Mouse (Mus musculus): ENCODE results near the gene Man2b2.
A peak's percentile ranks its signal among the peaks of the same experiment; 100 is the strongest.

The Man2b2 gene

DNA sequence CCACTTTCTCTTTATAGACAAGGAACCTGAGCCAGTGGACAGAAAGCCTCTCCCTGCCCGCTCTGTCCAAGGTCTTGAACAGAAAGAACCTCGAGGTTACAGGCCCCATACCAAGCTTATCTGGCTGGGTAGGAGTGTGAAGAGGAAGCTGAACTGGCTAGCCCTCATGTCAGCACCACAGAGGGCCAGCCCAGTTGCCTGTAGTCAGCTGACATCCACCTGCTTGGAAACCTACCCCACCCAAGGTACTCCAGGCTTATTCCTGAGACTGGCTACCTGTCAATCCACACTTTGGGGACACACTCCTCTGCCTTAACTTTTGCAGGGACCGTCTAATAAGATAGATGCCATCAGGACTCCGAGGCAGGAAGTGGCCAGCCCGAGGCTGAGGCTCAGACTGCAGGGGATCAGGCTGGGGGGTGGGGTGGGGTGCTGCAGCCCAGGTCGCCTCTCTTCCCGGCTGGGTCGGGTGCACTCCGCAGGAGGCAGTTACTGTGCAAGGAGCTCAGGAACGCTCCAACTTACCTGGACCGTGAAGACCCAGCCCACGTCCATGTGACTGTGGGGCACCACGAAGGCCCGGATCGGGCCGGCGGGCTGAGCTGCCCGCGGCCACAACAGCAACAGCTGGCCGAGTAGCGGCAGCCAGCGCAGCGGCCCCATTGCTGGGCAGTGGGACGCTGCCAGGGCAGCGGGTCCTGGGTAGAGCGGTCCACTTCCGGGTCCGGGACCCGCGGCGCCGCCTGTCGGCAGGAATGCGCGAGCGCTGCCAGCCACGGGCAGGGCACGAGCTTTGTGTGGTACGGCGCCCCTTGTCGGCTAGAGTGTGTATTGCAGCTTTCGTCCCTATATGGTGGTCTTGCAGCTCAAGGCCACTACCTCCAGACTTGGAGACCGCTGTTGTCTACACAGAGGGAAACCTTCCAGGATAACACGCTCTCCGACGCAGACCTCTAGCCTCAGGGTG is at the start of gene Man2b2:
Gene Man2b2, minus strand, starts transcription at position 741 of the 967 bp plus-strand sequence.
- DNase-seq, result peak; percentile 87 to 90

DNA sequence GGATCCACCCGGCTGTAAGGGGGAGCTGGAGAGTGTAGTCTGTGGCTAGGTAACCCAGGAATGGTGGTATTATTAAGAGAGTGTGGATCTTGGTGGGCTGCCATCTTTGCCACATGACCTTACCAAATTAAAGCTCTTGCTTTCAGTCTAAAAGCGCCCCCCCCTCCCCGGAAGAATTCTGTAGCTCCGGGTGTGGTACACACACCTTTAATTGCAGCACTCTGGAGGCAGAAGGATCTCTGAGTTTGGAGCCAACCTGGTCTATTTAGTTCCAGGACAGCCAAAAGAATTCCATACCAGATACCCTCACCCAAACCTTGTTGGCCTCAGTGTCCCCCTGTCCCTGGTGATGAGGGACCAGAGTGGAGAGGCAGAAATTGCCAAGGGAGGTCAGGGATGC is 48.3 kb upstream of the Man2b2 start:
- no peak for DNase-seq

DNA sequence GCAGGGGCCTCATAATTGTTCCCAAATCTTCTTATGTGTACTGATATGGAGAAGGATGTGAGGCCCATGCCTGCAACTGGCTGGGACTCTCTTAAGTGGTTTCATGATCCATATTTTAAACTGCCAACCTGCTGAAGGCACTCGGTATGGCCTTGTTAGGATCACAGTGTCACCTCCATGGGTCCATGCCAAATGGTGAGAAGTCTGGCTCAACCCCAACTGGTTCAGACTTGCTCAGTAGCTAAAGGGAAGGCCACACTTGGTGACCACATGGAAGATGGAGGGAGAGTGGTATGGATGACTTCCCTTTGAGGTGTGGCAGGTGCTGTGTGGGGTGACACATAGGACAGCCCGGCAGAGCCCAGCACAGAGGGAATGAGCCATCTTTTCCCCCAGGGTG is 47.2 kb upstream of the Man2b2 start:
- DNase-seq, result no peak

DNA sequence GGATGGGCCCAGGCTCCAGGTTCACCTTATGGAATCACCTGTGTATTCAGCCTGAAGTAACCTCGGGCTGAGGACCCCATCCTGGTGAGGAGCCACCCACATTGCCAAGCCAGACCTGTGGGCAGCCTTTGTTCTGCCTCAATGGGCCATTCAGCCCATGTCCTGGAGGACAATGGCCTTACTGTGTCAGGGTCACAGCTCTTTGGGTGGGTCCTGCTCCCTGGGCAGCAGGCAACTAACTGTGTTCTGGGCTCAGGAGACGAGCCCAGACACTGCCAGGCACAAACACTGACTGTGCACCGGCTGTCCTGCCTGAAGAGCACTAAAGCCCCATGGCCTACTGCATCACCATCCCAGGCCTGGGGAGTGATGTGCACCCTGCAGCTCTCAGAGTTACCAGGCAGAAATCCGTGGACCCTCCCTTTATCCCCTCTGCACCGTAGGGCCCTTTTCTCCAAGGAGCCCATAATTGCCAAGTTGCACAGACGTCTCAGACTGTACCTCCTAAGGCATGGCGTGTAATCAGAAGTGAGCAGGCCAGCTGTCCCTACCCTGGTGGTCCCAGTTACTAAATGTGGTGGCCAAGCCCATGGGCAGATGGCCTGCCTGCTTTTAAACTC is 46.4 kb upstream of the Man2b2 start:
- DNase-seq, result no peak

DNA sequence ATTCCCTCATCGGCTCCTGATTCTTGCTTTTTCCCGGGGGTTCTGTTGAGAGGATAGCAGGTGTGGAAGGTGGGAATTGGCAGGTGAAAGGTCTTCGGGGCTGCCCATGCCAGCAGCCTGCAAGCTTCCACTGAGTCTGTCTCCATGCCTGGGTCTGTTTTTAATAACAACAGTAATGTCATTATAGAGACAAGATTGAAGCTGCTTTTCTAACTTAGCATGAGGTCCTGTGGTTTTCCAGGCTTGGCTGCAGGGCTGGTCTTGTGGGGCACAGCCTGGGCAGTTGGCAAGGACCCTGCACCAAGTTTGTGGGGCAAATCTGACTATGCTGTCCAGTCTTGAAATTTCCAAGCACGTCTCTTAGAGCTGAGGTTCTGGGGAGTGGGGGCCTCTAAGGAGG is 45.5 kb upstream of the Man2b2 start:
- DNase-seq, result no peak

DNA sequence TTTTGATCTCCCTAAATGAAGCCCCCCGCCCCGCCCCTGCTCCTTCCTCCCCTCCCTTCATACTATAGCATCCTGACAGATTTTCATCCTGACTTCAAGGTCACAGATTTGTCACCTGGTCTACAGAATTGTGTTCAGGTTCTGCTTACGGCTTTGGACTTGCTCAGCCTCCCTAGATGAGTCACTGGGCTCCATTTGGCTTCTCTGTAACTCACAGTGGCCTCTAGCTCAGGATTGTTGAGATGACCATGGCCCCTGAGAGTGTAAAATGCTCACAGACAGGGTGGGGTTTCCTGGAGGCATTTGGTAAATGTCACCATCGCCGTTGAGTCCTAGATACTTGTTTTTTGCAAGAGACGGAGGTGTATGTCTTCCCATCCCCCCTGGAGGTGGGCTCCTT is 40.5 kb upstream of the Man2b2 start:
- no peak for DNase-seq

DNA sequence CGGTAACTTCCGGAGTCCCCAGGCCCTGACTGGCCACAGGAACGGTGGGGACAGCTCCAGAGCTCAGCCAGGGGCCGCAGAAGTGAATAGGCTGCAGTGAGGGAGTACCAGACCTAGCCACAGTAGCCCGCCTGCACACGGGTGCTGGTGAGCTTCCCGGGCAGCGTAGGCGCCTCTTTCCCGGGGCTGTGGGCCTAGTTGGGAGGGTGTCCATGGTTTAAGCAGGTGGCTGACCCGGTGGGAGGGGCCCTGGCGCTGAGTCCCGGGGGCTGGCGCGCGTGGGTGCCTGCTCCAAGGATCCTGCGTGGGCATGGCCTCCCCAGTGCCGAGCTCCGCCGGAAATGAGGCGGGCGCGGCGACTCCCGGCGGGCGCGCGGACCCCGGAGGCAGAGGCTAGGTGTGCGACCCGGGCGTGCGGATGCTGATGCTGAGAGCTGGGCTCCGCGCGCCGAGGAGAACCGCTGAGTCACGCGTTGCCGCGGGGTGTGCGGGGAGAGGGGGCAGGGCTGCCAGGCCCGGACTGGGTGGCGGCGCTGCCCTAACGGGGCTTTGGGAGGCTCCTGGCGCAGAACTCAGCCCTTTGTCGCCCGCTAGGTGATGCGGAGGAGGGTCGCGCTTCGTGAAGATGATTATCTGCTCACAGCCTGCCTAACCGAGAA is 39.3 kb upstream of the Man2b2 start:
- no peak for DNase-seq

DNA sequence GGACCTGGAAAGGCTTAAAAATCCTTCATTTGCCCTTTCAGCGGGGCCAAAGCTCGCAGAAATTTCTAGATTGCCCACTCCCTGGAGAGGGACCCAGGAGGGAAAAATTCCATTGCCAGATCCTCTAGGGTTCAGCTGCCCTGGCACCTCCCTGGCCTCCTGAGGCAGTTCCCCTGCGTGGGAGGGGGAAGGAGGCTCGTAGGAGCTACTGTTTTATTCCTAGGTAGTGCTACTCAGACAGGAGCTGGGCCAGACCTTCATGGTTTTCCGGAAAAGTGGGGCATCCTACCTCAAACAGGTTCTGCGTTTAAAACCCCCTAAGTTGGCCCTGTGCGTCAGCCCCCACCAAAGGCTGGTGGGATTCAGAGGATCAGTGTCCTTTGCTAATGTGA is 38.7 kb upstream of the Man2b2 start:
- no peak for DNase-seq

DNA sequence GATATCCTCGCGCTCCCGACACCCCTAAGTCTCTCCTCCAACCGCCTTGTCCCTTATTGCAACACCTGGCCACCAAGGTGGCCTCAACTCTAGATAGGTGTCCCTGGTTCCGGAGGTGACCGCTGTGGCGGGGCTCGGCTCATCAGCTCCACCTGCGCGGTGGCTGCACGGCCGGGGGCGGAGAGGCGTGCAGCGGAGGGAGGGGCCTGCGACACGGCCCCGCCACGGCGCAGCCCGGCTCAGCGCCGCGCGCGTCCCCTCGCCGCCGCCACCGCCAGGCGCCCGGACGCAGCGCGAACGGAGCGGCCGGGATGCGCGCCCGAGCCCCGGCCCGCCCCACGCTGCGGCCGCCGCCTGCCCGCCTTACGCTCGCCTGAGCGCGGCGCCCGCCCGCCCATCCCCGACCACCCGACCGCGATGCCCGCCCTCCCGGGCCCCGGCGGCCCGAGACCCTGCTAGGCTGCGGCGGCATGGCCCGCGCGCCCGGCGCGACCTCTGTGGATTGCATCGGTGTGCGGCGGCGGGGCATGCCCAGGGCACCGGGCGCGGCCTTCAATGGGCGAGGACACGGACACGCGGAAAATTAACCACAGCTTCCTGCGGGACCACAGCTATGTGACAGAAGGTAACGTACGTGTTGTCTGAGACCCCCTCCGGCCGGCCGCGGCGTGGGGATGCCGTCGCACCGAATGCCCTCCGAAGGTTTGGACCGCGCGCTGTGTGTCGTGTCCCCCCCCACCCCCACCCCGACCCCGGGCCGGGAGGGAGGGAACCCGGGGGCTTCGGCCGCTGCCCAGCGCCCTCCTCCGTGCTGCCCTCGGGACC is 38.0 kb upstream of the Man2b2 start, which contains the start of gene Ppp2r2c:
Gene Ppp2r2c, plus strand, starts transcription at position 248 of the 825 bp plus-strand sequence.
- no peak for DNase-seq

DNA sequence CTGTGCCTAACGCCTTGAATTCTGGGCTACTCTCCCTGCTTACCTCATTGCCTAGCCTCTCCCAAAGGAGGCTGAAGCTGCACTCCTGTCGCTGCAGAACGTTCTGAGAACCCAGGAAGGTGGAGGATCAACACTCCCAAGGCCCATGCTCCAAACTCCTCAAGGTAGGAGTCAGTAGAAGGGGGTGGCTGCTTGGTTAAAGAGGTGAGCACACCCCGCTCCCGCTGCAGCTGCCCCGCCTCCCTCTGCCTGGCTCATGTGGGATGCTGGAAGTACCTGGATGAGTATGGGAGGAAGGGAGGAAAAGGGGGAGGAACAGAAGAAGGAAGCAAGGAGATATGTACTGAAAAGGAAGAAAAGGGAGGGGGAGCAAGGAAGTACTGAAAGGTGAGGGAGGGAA is 37.1 kb upstream of the Man2b2 start:
- DNase-seq, result no peak

DNA sequence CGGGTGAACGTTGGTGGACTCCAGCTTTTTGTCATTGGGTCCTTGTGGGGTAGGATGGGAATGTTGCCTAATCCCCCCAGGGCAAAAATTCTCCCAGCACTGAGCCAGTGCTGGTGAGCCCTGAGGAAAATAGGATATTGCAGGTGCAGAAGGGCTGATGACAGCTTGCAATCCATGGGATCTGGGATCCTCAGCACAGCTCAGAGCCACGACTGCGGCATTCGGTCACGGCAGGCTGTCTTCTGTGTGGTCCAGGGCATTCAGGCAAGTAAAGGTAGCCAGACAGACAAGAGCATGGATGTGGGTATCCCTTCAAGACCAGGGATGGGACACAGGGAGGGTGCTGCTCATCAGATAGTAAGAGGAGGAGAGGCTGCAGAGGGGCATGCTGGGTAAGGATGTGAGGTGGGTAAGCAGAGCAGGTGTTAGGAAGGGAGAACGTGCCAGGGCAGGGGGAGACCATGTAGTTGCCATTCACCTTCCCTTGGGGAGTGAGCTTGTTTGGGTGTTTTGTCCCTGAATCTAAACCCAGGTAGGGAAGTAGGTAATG is 36.3 kb upstream of the Man2b2 start:
- DNase-seq, result no peak

DNA sequence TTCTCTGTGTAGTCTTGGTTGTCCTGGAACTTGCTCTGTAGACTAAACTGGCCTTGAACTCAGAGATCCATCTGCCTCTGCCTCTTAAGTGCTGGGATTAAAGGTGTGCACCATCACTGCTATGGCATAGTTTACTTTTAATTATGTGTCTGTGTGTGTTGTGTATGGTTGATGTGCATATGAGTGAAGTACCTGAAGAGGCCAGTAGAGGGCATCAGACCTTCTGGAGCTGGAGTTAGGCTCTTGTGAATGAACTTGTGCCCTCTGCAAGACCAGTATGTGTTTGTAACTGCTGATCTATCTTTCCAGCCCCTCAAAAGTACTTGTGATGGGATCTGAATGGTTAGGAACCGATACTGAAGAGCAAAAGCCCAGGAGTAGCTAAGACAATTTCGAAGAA is 30.6 kb upstream of the Man2b2 start:
- no peak for DNase-seq

DNA sequence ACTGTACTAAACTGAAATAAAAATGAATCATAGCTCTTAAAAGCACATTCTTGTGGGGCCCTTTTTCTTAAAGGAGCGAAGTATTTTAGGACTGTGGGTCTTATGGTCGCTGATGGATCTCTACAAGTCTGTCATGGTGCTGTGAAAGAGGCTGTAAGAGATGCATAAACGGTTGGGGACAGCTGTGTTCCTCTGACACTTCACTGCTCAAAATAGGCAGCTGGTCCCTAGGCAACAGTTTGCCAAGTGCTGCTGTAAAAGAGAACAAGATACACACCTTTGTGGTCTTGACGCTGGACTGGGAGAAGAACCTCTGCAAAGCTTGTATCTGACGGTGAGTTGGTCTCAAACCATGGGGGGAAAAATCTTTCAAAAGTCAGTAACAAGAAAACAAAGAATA is 27.1 kb upstream of the Man2b2 start:
- DNase-seq, result no peak

DNA sequence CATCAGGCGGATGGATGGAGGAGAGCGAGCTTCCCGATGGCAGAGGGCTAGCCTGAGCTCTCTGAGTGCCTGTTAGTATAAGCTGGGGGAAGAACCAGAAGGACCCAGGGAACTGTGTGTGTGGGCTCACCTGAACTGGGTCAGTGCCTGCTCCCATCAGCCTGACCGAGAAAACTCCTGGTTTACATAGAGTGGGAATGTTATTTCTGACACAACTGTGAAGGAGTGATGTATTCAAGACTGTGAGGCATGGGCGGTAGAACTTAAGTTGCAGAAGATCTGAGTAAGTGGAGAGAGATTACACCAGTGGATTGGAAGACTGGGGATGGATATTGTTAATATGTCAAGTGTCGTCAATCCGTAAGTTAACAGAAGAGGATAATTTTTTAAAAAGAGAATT is 26.1 kb upstream of the Man2b2 start:
- no peak for DNase-seq

DNA sequence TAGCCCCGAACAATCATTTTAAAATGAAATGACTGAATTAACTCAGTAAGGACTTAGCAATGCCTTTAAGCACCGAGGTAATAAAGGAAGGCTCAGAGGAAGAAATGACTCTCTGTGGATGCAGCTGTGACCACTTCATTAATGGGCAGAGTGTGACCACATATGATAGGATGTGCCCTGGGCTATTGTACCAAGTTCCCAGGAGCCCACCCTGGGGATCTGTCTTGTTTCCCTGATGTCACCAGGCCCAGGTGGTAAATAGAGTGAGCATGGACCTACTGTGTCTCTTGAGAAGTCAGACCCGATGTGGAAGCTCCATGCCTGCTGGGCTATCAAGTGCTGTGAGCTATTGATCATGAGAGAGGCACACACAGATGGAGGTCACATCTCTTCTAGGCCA is 24.7 kb upstream of the Man2b2 start:
- DNase-seq, result no peak

DNA sequence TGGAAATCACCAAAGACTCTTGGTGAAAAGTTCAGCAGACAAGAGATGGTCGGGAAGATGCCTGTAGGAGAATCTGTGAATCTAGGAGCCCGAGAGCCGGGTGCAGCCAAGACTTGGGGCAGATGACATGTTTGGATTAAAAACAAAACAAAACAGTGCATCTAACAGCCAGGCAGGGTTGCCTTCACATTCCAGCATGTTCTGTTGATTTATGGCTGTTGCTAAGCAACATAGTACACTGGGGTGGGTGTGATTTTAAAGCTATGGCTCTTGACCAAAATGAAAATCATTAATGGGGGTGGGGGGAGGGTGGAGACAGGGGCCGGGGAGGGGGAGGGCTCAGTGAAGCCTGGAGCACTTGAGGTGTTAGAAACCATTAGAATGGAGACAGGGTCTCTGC is 21.1 kb upstream of the Man2b2 start:
- no peak for DNase-seq

DNA sequence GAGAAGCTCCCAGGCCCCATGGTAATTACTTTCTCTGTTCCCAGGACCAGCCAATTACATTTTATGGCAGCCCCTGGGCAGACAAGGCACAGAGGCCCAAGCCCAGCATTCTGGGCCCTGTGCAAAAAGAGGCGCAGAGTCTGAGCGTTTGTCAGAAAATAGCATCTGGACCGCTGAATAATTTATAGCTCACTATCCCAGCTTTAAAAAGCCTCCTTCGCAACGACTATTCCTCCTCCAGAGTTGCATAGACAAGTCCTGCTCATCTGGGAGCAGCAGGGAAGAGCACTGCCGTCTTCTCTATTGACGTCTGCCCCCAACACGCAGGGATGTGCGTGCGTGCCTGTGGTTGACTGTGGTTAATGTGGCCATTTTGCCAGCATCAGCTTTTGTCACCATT is 14.0 kb upstream of the Man2b2 start:
- DNase-seq, result no peak

DNA sequence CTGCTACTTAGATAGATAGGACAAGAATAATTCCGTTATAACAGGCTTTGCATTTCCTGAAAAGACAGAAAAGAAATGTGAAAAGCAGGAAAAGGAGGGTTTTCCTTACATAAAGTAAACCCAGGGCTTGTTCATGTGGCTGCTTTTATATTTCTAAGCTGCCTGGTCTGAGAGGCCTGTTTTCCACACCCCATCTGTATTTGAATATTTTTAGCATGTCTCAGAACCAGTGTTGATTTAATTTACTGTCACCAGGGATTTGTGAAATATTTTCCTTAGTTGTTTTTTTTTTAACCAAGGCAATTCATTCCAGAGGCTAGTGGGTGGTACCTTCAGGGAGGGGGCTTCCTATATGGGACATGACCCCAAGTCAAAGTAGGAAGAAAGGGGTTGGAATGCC is 11.2 kb upstream of the Man2b2 start:
- no peak for DNase-seq

DNA sequence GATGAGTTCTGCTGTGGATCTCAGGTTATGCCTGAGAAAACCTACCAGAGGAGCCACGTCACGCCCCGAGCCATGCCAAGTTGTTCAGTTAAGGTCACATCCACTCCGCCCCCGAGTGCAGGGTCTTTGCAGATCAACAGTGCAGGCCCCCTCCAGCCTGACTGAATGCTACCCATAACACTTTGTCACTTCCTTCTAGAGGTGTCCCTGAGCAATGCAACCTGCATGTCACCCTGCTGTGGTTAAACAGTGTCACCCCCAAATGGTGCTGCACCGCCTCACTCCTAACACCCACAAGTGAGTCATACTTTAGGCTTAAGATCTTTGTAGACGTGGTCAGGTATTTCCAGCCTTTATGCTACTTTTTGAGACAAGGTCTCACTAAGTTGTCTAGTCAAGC is 9.6 kb upstream of the Man2b2 start:
- DNase-seq, result no peak

DNA sequence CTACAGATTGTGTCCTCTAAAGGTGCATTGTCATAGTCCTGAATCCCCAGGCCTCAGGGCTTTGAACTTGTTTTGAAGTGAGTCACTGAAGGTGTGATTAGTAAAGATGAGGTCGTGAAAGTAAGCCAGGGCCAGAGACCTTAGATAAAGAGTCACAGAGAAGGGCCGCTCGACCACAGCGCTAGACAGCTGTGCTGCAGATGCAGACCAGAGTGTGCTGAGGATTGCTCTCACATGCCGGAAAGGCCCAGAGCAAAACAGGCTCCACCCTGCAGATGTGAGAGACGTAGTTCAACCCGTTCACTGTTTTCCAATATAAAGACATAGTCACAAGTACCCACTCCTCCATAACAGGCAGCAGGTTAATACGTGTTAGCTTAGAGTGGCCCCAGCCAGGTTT is 9.1 kb upstream of the Man2b2 start:
- DNase-seq, result no peak

DNA sequence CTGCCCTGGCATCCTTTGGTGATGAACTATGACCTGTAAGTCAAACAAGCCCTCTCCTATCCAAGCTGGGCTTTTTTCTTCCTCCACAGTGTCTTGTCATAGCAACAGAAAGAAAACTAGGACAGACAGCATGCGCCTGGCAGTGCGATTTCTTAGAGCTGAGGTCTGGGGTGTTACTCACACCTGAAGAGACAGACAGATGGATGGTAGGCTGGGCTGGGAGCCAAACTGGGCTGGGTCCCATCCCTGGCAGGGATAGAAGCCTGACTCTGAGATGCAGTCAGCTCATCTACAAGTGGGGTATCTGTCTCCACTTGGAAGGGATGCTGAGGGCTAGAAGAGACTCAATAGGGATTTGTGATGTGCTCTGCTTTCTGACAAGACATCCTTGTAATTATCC is 8.6 kb upstream of the Man2b2 start:
- no peak for DNase-seq

DNA sequence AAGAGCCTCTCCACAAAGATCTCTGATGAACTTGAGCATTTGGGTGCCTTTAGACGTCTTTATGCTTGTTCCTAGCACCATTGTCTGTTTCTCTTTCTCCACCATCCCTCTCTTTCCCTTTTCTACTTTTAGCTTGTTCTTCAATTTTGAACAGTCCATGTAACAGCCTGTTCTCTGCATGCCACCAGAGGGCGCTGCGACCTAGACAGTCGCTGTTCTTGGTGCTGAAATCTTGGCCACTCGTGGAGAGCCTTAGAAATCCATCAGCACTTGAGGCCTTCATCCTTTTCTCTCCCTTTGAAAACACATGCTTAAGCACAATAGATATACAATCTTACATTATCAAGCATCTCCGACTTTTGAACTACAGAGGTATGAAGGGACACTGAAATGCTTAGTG is 5.5 kb upstream of the Man2b2 start:
- peak; percentile 53 to 56 for DNase-seq

DNA sequence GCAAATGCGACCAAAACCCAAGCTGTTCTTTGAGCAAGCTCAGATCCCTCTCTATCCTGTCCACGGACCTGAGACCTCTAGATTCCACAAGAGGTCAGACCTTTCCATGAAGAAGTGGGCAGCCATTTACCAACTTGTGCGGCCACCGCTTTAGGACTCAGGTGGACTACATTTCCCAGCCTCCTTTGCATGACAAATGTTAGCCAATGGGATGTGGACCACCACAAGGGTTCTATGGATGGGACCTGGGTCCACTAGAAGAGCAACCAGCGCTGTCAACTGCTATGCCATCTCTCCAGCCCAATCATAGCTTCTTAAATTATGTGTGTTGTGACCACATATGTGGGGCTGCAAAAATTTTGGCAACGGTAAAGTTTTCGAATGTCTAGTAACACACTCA is 819 bp upstream of the Man2b2 start:
- no peak for DNase-seq

Data from thymus, postnatal 36 days (tissue).